Mouse (Mus musculus) monocyte, adult 5-6 weeks (primary cell): Measurements from ENCODE around the gene Ush2a. TPM values are rescaled to one million over a fixed set of nuclear protein-coding genes. Genes with fewer than 3 reads are reported as not detected.

Experiments
- ATAC-seq: fragments of 153-309, 156-312 bp; replicated peaks from 2 replicates; pipeline ENCODE4 v1.8.0; 2017; ENCODE audit warnings: mild to moderate bottlenecking; ENCODE audit not compliant: low TSS enrichment, insufficient number of reproducible peaks, severe bottlenecking, poor library complexity, low FRiP score
- total RNA-seq: library from RNA; stranded (forward); fragments of 200-1000, 200-491, 200-594 nt; gene quantifications from 3 replicates; pipeline ENCODE4 v1.2.3, GENCODE M21; 2017

The Ush2a gene
- total RNA-seq, 1 experiment from 2014 or later: not detected

- no peak for ATAC-seq
Observed at GRCm38 (mm10) chr1:188937246-188937780, 675.5 kb downstream of the Ush2a start.

GRCm38 (mm10) chr1:188945326-188945725, 683.5 kb downstream of the Ush2a start:
- no peak for ATAC-seq

GRCm38 (mm10) chr1:188946849-188947248, 685.0 kb downstream of the Ush2a start:
- ATAC-seq: no peak

- ATAC-seq: no peak
Observed at GRCm38 (mm10) chr1:188947794-188948193, 686.0 kb downstream of the Ush2a start.

- ATAC-seq: no peak
Observed at GRCm38 (mm10) chr1:188948276-188948675, 686.5 kb downstream of the Ush2a start.

- no peak for ATAC-seq
Observed at GRCm38 (mm10) chr1:188951091-188951490, 689.3 kb downstream of the Ush2a start.

GRCm38 (mm10) chr1:188952501-188952900, 690.7 kb downstream of the Ush2a start:
- no peak for ATAC-seq

GRCm38 (mm10) chr1:188973078-188973477, 711.3 kb downstream of the Ush2a start:
- ATAC-seq: no peak

GRCm38 (mm10) chr1:188973926-188974325, 712.1 kb downstream of the Ush2a start:
- no peak for ATAC-seq

GRCm38 (mm10) chr1:188980050-188980449, 718.2 kb downstream of the Ush2a start:
- ATAC-seq: peak; percentile 47; the same call in 1 of the 2 replicates

- ATAC-seq: no peak
Observed at GRCm38 (mm10) chr1:188993218-188993617, 731.4 kb downstream of the Ush2a start.

- ATAC-seq: no peak
Observed at GRCm38 (mm10) chr1:188997921-188998320, 736.1 kb downstream of the Ush2a start.

- no peak for ATAC-seq
Observed at GRCm38 (mm10) chr1:188999981-189000380, 738.2 kb downstream of the Ush2a start.

- no peak for ATAC-seq
Observed at GRCm38 (mm10) chr1:189001815-189002214, 740.0 kb downstream of the Ush2a start.

GRCm38 (mm10) chr1:189004774-189005173, 743.0 kb downstream of the Ush2a start:
- ATAC-seq: no peak

- no peak for ATAC-seq
Observed at GRCm38 (mm10) chr1:189006267-189006666, 744.4 kb downstream of the Ush2a start.

- no peak for ATAC-seq
Observed at GRCm38 (mm10) chr1:189006826-189007225, 745.0 kb downstream of the Ush2a start.

- peak; percentile 80 for ATAC-seq
Observed at GRCm38 (mm10) chr1:189007239-189007979, 745.6 kb downstream of the Ush2a start, which contains the start of gene Kctd3. TSS of gene Kctd3 (minus strand) at chr1:189007841.

- ATAC-seq: no peak
Observed at GRCm38 (mm10) chr1:189007980-189008324, 746.1 kb downstream of the Ush2a start.

GRCm38 (mm10) chr1:189010671-189011070, 748.8 kb downstream of the Ush2a start:
- no peak for ATAC-seq
